Comparison of ENCODE assay signal across 8 mouse cellular contexts in genomic region chr3:96596228-96596707, GRCm38 (mm10). TPM values are rescaled to one million over a fixed set of nuclear protein-coding genes. Genes with fewer than 3 reads are reported as not detected.
DNase-seq lines count a peak whose midpoint lies in the region; ATAC-seq and TF ChIP-seq lines count a peak whose summit lies in the region.

Gene Ankrd34a, plus strand, starts transcription at chr3:96596636.

- H3K4me1 ChIP-seq in ES-E14 (ENCODE audit: control insufficient read depth in 2 of 2, insufficient read depth in 2 of 2, low read length in 2 of 2, poor library complexity in 1 of 2), result peaks cover 13 to 17% of the 10 kb centered on the region in 2 experiments
- peaks cover 27% of the 10 kb centered on the region for H3K4me1 ChIP-seq in bone marrow macrophage, adult 2 months (ENCODE audit: control insufficient read depth, insufficient read depth, low read length)
- peaks cover 55% of the 10 kb centered on the region for H3K4me1 ChIP-seq in forebrain, embryonic 16.5 days (replicated peaks; ENCODE audit: control insufficient read depth, insufficient read depth, low read length)
- H3K4me1 ChIP-seq in hindbrain, embryonic 10.5 days (replicated peaks), result peaks cover 70% of the 10 kb centered on the region
- peaks cover 72% of the 10 kb centered on the region for H3K4me1 ChIP-seq in midbrain, embryonic 10.5 days

- no peak within 1 kb of the TSS for H3K27ac ChIP-seq in ES-E14 (ENCODE audit: insufficient read depth, low read depth, low read length, poor library complexity, severe bottlenecking)
- peak within 1 kb of the TSS; percentile 33 for H3K27ac ChIP-seq in bone marrow macrophage, adult 2 months (ENCODE audit: insufficient read depth, low read depth, low read length)
- peak within 1 kb of the TSS; percentile 52 for H3K27ac ChIP-seq in forebrain, embryonic 16.5 days (ENCODE audit: low read length)
- H3K27ac ChIP-seq in hindbrain, embryonic 10.5 days, result peak within 1 kb of the TSS; percentile 87
- H3K27ac ChIP-seq in midbrain, embryonic 10.5 days (replicated peaks), result peak within 1 kb of the TSS; percentile 89

- no peaks in the 10 kb centered on the region for H3K27me3 ChIP-seq in forebrain, embryonic 16.5 days (replicated peaks; ENCODE audit: control insufficient read depth, insufficient read depth, low read length)
- H3K27me3 ChIP-seq in hindbrain, embryonic 10.5 days (ENCODE audit: insufficient read depth, poor library complexity, severe bottlenecking), result peaks cover 55% of the 10 kb centered on the region
- H3K27me3 ChIP-seq in midbrain, embryonic 10.5 days (ENCODE audit: low read depth, poor library complexity, severe bottlenecking), result peaks cover 51% of the 10 kb centered on the region

- H3K4me2 ChIP-seq in forebrain, embryonic 16.5 days (ENCODE audit: low read length), result peak within 1 kb of the TSS; percentile 99

- no peak for TF ChIP-seq POLR2A in bone marrow macrophage, adult 2 months (IDR thresholded peaks at IDR 0.05; ENCODE audit: borderline replicate concordance, low read depth, low read length)

- H3K9me3 ChIP-seq in ES-E14 (ENCODE audit: control insufficient read depth, insufficient read depth, low read depth, low read length), result no peaks in the 10 kb centered on the region
- no peaks in the 10 kb centered on the region for H3K9me3 ChIP-seq in forebrain, embryonic 16.5 days (ENCODE audit: control insufficient read depth, low read length)
- no peaks in the 10 kb centered on the region for H3K9me3 ChIP-seq in hindbrain, embryonic 10.5 days
- no peaks in the 10 kb centered on the region for H3K9me3 ChIP-seq in midbrain, embryonic 10.5 days (replicated peaks)

- no peak for ATAC-seq in forebrain, embryonic 16.5 days
- ATAC-seq in monocyte, adult 5-6 weeks (replicated peaks; ENCODE audit: insufficient number of reproducible peaks, low FRiP score, low TSS enrichment, poor library complexity, severe bottlenecking), result no peak

- no peak for TF ChIP-seq CTCF in bone marrow macrophage, adult 2 months (IDR thresholded peaks at IDR 0.05; ENCODE audit: low read depth, low read length)

- peak within 1 kb of the TSS; percentile 65 to 71 for H3K4me3 ChIP-seq in ES-E14 (ENCODE audit: insufficient read depth in 1 of 2, low read depth in 1 of 2, low read length in 2 of 2, poor library complexity in 1 of 2, severe bottlenecking in 1 of 2)
- H3K4me3 ChIP-seq in bone marrow macrophage, adult 2 months (ENCODE audit: insufficient read depth, low read length), result peak within 1 kb of the TSS; percentile 65
- peak within 1 kb of the TSS; percentile 52 for H3K4me3 ChIP-seq in forebrain, embryonic 16.5 days (replicated peaks; ENCODE audit: low read length)
- H3K4me3 ChIP-seq in hindbrain, embryonic 10.5 days, result peak within 1 kb of the TSS; percentile 59
- H3K4me3 ChIP-seq in midbrain, embryonic 10.5 days, result peak within 1 kb of the TSS; percentile 66

- peak within 1 kb of the TSS; percentile 56 for H3K9ac ChIP-seq in ES-E14 (ENCODE audit: insufficient read depth, low read depth, low read length, poor library complexity, severe bottlenecking)
- H3K9ac ChIP-seq in forebrain, embryonic 16.5 days (replicated peaks; ENCODE audit: low read depth, low read length), result peak within 1 kb of the TSS; percentile 75

- no peak for DNase-seq in ES-E14 (ENCODE audit: low read depth, low spot score)
- DNase-seq in hindbrain, embryonic 10.5 days (ENCODE audit: low spot score), result peak; percentile 16
- DNase-seq in left cerebral cortex, adult 11 months (ENCODE audit: low spot score), result peak; percentile 78
- DNase-seq in midbrain, embryonic 10.5 days (ENCODE audit: low spot score), result peak; percentile 30
- peak; percentile 62 for DNase-seq in testis, postnatal 10 days (ENCODE audit: low spot score)

- H3K36me3 ChIP-seq in ES-E14 (ENCODE audit: control insufficient read depth, insufficient read depth, low read length, poor library complexity, severe bottlenecking), result no peaks in the 10 kb centered on the region
- H3K36me3 ChIP-seq in forebrain, embryonic 16.5 days (ENCODE audit: control insufficient read depth, insufficient read depth), result no peaks in the 10 kb centered on the region
- H3K36me3 ChIP-seq in hindbrain, embryonic 10.5 days, result no peaks in the 10 kb centered on the region
- H3K36me3 ChIP-seq in midbrain, embryonic 10.5 days, result no peaks in the 10 kb centered on the region

- in situ Hi-C loops in ES-E14 (cut with MboI; ENCODE audit: low sequenced_read_pairs in 2 of 2, unreplicated experiment in 2 of 2), result no loop called here

- 1% methylated on average over 19 of the region's 23 CpGs for WGBS in forebrain, embryonic 16.5 days
- under 1% methylated on average over 22 of the region's 23 CpGs for WGBS in hindbrain, embryonic 10.5 days
- WGBS in midbrain, embryonic 10.5 days, result under 1% methylated on average over 23 of the region's 23 CpGs

TF ChIP-seq in ES-E14, 5 proteins besides CTCF, POLR2A, EP300 and RAD21:
- TF ChIP-seq CHD2 (IDR thresholded peaks at IDR 0.05; ENCODE audit: low read depth, low read length) (no peak), MAFK (IDR thresholded peaks at IDR 0.05; ENCODE audit: insufficient read depth, low read depth, low read length) (no peak), ZC3H11A (IDR thresholded peaks at IDR 0.05; ENCODE audit: borderline replicate concordance, low read depth, low read length) (no peak), HCFC1 (IDR thresholded peaks at IDR 0.05; ENCODE audit: borderline replicate concordance, insufficient read depth, low read length) (no peak), ZNF384 (IDR thresholded peaks at IDR 0.05; ENCODE audit: low read depth, low read length) (no peak)

RNA-seq across cellular contexts. Expression of gene Ankrd34a, which starts in this region (rescaled TPM):
- total RNA-seq in ES-E14 (2012; rRNA removed), result 0.67 and 1.1 TPM in 2 replicates
- 0.28 TPM in 1 of 2 replicates, not detected in the other for polyA plus RNA-seq in bone marrow macrophage, adult 2 months (2012; ENCODE audit: insufficient read depth, insufficient read length, missing spikeins)
- 16.2 and 21.9 TPM in 2 replicates for polyA plus RNA-seq in forebrain, embryonic 16.5 days (2015; fragmentation: Nextera tagmentation; extraction: Ambion mirVana)
- 0.92 and 1.5 TPM in 2 replicates for polyA plus RNA-seq in hindbrain, embryonic 10.5 days (2016; fragmentation: Nextera tagmentation; extraction: Ambion mirVana)
- polyA plus RNA-seq in midbrain, embryonic 10.5 days (2016; fragmentation: Nextera tagmentation; extraction: Ambion mirVana), result 1.0 and 1.7 TPM in 2 replicates
- not detected in 3 replicates for total RNA-seq in monocyte, adult 5-6 weeks (2017)
